Mouse (Mus musculus) lung, postnatal 36 days (tissue): ENCODE results near the gene Kif6.

Source experiments
- DNase-seq: peaks from one replicate; pipeline ENCODE4 v3.0.0; 2022; ENCODE audit warnings: mixed read lengths

Gene Kif6

DNA sequence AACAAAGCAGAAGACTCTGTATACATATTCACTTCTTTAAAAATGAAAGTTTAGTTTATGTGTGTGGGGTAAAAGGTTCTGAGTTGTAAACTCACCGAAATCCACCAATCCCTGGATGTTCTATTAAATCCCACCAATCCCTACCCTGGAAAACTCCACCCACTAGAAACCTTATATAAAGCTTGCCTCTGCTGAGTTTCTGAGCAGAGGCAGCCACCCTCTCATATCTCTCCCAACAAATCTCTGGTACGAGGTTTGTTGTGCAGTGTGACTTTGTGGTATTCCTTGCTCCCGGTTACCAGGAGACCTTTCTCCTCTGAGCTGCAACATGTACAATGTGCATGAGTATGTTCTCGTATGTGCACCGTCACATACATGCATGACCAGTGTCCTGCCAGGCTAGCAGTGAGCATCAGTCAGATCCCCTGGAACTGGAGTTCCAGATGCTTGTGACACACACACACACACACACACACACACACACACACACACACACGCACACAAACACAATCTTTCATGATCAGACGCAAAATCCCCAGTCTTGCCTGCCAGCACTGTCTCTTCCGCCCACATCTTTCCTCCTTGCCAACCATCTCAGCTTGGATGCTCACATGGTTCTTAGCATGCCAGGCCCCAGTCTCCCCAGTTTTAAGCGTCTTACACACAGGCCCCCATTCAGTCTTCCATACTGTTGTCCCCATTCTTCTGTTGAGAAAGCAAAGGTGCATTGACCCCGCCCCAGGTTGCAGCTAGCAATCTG lies 245.3 kb downstream of the Kif6 start:
- no peak for DNase-seq

DNA sequence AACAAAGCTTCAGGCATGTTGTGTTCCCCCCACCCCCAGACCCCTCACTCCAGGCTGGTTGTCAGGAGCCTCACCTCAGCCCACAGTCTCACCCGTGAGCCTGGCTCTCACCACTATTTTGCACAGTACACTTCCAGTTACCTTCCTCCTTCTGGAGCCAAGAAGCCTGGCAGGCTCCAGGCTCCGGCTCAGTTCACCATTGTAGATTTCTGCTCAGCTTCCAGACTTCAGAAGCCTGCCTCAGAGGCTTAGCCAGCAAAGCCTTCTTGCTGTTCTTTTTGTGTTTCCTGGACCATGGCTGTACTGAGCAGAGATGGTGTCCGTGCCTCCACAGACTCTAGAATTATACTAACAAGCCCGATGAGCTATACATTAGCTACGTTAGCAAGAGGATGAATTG lies 248.7 kb downstream of the Kif6 start:
- DNase-seq, result no peak

DNA sequence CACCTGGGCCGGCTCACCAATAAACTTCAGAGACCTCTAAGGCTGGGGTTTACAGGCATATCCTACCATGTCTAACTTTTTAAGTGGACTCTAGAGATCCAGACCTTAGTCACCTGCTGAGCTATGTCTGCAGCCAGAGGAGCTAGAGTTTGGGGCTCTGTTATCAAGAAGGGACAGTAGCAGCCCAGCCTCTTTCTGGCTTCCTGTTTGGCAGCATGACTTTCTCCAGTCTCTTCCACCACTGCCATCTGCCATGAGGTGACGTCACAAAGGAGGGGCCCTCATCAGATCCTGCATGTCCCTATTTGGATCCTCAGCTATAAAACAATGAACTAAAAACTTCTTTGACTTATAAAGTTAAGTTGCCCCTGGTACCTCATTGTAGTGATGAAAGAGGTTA lies 250.7 kb downstream of the Kif6 start:
- no peak for DNase-seq

DNA sequence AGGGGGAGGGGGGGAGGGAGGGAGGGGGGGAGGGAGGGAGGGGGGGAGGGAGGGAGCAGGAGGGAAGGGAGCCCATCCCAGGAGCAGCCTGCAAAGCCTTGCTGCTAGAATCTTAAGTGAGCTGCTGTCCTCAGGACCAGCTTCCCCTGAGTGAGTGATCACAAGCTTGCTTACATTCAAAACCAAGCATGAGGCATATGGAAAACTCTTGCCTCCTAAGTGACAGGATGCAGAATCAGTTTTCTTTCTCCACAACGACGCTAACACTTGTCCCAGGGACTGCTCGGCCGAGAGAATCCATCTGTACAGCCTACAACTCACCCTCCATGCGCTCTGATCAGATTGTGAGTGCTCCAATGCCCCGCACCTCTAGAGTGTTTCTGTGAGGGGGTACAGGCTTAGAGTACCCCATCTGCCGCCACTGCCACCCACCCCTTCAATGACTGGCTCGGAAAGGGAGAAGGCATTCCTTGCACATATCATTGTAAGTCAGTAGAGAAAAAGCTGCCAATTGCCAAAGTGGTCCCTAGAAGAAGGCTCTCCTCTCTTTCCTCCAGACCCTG lies 251.8 kb downstream of the Kif6 start:
- no peak for DNase-seq

DNA sequence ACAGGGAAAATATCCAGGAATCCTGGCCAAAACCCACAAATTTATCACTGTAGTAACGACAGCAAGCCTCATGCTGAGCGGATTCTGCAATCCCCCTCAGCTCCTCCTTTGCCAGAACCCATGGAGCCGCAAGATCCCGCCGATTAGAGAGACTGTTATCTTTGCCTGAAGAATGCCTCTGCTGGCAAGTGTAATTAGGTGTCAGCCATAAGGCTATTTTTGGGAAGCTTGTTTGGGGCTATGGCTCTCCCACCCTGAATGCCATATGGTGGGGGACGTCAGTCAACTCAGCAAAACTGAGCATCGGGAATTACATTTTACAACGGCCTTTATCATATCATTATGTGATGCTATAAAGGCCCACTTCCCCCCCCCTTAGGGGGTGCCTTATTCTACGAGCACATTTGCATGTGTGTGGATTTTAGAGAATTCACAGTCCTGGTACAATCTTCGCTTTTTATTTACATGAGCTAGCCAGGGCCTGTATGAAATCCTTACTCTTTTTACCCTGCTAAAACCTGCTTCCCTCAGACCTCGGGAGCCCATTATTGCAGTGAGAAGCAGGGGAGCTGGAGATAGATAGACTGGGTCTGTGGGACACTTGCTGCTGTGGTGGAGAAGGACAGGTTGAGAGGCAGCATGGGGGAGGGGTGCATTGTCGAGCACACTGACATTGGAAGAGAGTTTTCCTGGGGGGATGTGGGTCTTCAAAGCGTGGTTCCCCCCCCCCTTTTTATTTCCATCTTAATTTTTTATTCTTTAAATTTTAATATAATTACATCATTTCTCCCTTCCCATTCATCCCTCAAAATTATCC lies 252.6 kb downstream of the Kif6 start:
- no peak for DNase-seq

DNA sequence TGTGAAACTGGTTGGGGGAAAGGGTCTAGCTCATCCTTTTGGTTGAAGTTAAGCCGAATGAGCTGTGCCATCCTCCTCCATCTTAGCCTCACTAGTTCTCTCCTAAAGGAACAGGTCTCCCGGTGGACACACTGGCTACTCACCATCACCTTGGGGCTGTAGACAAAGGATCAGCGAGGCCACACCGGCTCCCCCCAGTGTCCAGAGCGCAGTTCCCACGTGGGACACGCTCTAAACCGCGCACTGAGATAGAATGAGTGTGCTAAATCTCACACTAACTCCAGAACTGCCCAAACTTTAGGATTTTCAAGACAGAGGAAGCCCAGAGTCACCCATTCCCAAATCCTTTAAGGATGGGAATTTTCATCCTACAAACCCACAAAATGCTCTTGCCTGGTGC lies 254.3 kb downstream of the Kif6 start:
- DNase-seq, result no peak

DNA sequence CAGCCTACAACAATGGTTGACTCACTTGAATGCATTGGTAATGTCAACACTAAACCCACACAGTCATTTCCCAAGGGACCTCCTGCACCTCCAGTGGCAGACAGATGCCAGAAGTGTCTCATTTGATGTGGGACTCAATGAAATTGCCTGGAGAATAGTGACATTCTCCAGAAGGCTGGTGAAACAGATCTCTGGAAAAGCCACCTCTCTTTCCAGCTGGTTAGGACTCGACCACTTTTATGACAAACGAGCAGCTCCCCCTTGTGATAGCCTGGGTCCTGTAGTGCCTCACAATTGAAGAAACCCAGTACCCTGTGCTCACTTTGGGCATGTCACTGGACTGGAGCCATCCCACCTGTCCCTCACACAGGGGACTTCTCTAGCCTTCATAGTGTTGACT lies 257.4 kb downstream of the Kif6 start:
- DNase-seq, result no peak

DNA sequence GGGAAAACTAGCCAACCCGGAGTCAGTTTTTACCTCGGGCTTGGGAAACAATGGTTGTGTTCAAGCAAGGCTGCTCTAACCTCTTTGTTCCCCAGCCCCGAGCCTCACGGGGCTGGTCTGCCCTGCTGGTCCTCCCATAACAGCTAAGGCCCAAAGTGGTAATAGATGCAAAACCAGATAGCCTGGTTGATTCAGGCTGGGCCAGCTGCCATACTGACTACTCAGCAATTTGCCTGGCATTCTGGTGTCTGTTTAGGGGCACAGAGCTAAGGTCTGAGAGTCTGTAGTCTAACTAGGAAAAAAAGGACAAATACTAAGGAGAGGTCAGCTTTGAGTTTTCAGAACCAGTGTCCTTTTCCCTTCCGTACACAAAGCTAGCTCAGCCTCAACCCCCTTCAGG lies 259.8 kb downstream of the Kif6 start:
- DNase-seq, result no peak

DNA sequence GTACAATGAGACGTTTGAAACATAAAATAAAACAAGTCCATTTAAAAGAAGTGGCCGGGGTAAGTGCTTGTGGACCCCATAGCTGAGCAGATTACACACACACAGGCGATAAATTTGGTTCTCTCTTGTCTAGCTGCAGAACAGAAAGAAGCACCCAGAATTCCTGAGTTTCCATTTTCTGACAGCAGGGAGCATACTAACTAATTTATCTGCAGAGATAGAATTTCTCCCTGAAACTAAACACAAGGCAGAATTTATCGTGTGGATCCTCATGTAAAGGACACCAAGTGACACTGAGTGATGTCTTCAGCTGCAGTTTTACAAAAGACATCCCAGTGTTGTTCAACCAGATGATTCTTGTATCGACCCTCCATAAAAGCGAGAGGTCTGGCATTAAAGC lies 260.5 kb downstream of the Kif6 start:
- no peak for DNase-seq

DNA sequence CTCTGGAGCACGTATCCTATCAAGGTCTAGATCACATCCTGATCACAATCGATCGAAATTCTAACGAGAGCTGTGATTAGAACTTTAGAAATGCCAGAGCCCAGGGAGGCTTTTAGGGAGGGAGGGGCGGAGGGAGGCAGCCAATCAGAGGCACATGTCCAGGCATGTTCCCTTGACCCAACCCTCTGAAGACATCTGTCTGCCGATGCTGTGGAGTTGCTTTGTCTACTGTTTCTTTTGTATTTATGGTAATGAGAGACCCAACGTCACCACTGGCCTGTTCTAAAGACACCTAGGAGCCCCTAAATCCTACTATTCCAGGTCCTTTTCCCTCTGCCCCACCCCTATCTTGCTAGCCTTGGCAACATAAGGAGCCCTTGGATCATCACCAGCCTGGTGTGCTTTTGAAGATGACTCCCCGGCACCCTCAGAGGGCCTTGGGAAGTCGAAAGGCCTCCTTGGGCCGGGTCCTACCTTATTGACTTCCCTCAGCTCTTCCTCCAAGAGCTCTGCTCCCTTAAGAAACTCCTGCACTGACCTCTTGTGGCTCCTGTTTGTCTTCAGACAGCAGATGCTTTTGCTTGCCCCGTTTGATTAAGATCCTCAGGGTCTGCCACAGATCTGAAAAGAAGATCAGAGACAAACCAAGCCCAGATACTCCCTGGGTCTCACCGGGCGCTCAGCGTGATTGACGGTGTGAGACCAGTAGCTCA lies 261.2 kb downstream of the Kif6 start:
- DNase-seq, result no peak

DNA sequence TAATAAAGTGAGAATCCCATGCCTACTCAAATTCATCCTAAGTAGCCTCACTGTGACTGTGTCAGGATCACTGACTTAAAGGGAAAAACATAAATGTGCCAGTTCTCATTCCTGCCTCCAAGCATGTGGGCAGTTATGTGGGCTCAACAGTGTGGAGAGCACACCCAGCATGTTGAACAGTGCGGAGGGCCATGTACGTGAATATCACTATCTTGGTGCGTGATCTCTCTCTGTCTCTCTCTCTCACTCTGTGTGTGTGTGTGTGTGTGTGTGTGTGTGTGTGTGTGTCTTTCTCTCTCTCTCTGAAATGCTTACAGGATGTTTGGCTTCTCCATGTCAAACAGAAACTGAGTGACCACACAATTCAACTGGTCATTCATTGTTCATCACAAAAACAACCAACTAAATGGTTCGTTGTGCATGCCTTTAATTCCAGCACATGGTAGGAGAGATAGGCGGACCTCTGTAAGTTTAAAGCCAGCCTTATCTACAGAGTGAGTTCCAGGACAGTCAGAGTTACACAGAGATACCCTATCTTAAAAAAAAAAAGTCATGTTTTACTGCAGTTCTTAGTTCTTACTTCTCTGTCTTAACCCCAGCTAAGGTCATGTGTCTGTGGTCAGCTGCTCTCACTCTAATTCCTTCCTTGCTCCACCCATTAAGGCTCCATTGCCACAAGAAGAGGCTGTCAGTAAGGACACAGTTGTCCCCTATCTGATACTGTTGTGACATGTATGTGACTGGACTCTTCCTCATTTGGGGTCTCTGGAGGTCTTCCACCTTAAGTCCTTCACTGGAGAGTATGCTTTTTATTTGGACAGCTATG lies 266.2 kb downstream of the Kif6 start:
- no peak for DNase-seq

DNA sequence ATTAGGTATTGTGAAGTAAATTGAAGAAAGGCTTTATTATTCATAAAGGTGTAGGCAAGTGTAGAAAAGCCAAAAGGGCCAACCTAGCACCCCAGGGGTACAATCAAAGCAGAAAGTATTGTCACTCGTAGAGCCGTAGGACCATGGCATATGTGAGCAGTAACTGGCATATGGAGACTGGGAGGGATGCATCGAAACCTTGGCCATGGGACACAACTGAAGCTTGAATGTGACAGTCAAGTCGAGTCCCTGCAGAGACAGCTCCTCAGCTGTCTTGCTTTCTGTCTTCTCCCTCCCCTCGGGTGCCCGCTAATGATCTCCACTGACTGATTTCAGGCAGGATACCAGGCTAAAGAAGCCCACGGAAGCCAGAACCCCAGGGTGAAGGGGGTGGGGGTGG lies 266.9 kb downstream of the Kif6 start:
- DNase-seq, result no peak

DNA sequence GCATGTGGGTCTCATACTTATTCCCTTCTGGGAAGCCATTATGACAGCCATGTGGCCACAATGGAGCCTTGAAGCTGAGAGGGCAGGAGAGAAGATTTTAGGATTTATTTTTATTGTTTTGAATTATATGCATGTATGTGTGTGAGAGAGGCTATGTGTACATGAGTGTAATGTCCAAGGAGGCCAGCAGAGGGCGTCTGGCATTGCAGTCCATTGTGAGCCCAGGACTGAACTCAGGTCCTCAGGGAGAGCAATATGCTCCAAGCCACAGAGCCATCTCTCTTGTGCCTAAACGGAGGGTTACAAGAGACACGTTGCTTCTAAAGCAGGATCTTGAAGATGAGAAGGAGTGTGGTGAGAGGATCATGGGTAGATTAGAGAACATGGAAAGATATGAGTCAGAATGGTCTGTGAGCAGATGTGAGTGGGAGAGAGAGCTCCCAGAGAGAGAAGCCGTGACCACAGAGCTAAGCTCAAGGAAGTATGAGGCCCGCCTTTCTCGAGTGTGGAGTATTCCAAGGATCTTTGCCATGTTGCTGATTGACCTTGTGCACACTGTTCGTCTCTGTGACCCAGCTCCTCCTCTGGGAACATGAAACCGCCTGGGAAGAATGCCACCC lies 268.3 kb downstream of the Kif6 start:
- DNase-seq, result no peak

DNA sequence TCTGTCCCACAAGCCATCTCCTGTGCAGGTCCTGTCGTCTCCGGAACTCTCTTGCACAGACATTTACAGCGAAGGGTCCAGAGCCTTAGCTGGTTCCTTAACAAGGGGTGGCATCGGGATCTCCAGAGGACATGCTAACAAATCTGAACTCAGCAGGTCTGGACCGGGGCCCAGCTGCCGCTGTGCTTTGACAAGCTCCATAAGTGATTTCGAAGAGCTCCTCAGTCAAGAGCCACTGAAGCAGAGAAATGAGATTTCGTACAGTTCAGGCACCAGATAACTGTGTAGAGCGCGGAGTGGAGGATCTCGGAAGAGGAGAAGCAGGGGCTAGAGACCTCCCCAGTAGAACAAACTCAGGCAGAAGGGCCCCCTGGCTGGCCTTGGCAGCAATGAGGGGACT lies 270.1 kb downstream of the Kif6 start:
- DNase-seq, result no peak

DNA sequence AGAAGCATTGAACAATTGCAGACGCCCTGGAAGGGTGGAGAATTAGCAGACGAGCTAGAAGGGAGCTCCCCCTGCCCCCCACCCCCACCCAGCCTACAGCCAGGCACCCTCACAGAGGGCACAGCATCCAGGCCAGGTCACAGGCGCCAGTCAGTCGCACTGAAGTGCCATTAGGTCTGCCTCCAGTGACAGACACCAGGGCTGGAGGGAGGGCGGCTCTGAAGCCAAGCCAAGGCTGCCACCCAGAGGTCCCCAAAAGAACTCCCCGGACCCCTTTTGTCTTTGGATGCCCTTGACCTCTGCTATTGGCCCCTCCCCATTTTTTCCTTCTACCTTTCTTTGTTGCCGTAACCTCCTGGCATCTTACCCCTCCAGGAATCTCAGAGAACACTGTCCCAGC lies 274.7 kb downstream of the Kif6 start:
- DNase-seq, result no peak

DNA sequence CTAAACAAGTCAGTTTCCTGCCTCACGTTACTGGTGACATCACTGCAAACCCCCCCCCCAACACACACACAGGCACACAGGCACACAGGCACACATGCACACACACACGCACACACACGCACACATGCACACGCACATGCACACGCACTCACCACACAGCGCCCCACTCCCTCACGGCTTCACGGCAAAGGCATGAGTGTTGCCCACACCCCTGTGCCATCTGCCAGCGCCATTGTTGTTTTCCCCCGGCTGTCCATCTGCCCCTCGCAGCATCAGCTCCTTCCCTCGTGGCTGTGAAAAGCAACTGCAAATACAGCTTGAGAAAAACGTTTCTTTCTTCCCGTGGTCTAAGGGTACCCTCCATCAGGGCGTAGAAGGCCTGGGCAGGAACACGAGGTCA lies 275.9 kb downstream of the Kif6 start:
- DNase-seq, result no peak

DNA sequence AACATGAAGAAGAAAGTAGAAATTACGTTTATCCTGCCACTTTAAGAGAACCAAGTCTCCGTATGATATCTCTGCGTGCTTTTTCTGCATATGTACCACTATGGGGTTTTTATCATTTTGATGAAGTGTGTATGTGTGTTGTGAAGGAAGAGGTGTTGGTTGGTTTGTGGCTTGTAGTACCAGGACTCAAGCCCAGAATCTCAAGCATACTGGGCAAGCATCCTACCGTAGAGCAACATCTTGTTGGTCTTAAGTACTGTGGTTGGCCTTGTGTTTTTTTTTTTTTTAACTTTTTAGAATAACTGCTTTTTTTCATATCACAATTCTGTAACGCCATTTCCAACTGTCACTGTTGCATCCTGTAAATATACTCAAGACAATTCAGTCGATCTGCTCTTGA lies 277.5 kb downstream of the Kif6 start:
- DNase-seq, result no peak

DNA sequence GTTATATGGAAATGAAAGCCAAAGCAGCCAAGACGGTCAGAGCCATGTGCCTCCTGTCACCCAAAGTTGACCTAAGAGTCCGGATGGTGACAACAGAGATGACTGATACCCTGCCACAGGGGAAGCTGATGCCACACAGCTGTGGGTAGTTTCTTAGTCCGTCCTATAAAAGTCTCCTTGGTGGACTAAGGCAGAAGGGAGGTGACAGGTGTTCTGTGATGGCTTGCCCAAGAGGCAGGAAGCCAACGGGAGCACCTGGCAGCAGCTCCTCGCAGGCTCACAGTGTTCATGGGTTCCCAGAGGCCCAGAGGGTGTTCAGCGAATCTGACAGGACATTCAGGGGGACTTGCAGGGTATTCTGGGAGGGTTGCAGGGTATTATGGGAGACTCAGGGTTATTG lies 279.5 kb downstream of the Kif6 start:
- DNase-seq, result no peak

DNA sequence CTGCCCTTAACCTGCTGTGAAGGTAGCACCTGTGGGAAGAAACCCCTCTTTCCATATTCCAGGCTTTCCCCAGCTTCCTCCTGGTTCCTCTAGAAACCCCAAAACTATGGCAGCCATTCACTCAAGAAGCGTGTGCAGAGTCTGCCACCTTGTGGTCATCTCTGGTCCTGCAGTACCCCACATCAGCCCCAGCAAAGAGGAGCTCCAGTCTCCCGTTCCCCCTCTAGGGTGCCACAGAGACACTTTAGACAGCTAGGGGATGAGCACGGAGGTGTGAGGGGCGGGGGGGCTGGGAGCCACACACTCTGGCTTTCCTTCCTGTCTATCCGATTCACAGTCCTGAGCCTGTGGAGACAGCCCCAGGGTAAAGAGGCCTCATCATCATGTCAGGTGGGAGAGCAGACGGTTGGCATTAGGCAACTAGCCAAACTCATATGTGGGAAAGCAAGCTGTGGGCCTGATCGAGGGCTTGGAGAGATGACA lies 284.0 kb downstream of the Kif6 start:
- peak; percentile 79 for DNase-seq

DNA sequence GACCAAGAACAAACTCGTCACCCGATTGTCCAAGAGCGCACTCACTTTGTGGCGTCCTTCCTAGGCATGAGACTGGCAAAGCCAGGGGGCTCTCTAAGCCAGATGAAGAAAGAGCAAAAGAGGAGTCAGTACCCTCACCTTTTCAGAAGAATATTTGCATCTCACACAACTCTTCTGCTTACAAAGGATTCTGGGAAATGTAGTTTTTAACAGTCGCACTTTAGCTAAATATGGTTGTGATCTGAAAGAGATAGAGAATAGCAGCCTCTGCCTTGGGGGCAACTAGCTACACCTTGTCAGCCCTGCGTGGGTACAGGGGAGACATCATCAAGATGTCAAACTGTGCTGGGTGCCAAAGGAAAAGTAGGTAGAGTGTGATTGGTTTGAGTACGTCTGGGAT lies 287.7 kb downstream of the Kif6 start:
- no peak for DNase-seq

DNA sequence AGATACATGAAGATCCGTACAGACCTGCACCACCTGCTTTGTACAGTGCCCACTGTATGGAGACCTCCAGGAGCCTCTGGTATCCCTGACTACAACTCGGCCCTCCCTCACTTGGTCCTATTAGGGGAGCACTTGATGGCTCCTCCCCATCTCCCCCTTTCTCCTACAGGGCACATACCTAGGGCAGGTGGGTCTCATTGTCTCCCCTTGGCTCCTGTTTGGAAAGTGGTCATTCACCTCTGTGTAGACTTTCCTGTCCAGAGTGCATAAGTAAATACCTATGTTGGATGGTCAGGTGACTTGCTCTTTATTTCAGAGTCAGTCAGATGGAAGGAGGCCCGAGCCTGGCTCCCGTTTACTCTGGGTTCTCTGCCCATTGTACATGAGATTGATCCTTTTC lies 308.5 kb downstream of the Kif6 start:
- no peak for DNase-seq

DNA sequence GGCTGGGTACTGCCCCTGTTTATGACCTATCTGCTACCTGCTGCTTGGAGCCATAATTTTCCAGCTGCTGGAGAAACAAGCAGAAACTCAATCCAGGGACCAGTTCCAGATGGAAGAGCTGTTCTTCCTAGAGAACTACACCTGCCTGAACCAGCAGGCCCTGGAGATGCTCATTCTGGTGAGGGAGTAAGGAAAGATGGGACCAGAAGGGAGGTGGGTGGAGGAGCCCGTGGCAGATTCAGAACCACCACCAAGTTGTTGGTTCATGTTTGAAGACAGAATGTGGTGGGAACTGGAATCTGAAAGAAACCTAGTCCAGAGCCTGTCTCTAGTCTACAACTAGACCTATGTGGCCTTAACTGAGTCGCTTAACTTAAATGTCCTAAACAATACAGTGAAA lies 312.7 kb downstream of the Kif6 start:
- DNase-seq, result no peak
